Mouse (Mus musculus) liver, embryonic 12.5 days (tissue): ENCODE results near the gene Chst11. TPM values are rescaled to one million over a fixed set of nuclear protein-coding genes. Genes with fewer than 3 reads are reported as not detected.
"Not testable (repeated sequence)": the region's sequence is repeated elsewhere in the genome, so short reads cannot be mapped to it uniquely, and the experiment has no call there.

Experiments used
- ATAC-seq: fragments of 200-750 bp; cut with Nextera tagmentation; 2 replicates; pipeline ENCODE4 v1.8.0; 2017; ENCODE audit warnings: moderate number of reproducible peaks, mild to moderate bottlenecking, moderate library complexity
- H3K27ac ChIP-seq: fragments of 300-500 bp; sonication (generic); 2 replicates; pipeline ENCODE4 v1.5.1; 2016; ENCODE audit warnings: mild to moderate bottlenecking
- H3K27me3 ChIP-seq: fragments of 300-500 bp; sonication (generic); replicated peaks from 2 replicates; pipeline ENCODE4 v1.6.1; 2016; ENCODE audit warnings: mild to moderate bottlenecking, moderate library complexity
- H3K36me3 ChIP-seq: fragments of 300-500 bp; sonication (generic); 2 replicates; pipeline ENCODE4 v1.6.1; 2016; ENCODE audit warnings: mild to moderate bottlenecking, moderate library complexity
- H3K4me1 ChIP-seq: fragments of 300-500 bp; sonication (generic); 2 replicates; pipeline ENCODE4 v1.6.1; 2016
- H3K4me2 ChIP-seq: fragments of 300-500 bp; sonication (generic); 2 replicates; pipeline ENCODE4 v1.6.1; 2016; ENCODE audit warnings: mild to moderate bottlenecking, moderate library complexity
- H3K4me3 ChIP-seq: fragments of 300-500 bp; sonication (generic); 2 replicates; pipeline ENCODE4 v1.5.1; 2016; ENCODE audit warnings: mild to moderate bottlenecking, moderate library complexity
- H3K9ac ChIP-seq: fragments of 300-500 bp; sonication (generic); 2 replicates; pipeline ENCODE4 v1.6.1; 2016; ENCODE audit warnings: mild to moderate bottlenecking, moderate library complexity
- H3K9me3 ChIP-seq: fragments of 300-500 bp; sonication (generic); replicated peaks from 2 replicates; pipeline ENCODE4 v1.6.1; 2016; ENCODE audit warnings: mild to moderate bottlenecking, moderate library complexity
- WGBS: fragments of 180-500 bp; shearing (Covaris S2); methylation state at CpG from one replicate; pipeline ENCODE4 v1.1.7; 2016; ENCODE audit not compliant: insufficient replicate concordance; 5-methylcytosine and 5-hydroxymethylcytosine counted together
- polyA plus RNA-seq: library from polyadenylated mRNA; unstranded; fragments of >200 nt; fragmentation: Nextera tagmentation; extraction: Ambion mirVana; gene quantifications from 2 replicates; pipeline ENCODE4 v1.2.1, GENCODE M21; 2016

Chst11 gene
- polyA plus RNA-seq, 1 experiment from 2014 or later = 1.9 TPM

DNA sequence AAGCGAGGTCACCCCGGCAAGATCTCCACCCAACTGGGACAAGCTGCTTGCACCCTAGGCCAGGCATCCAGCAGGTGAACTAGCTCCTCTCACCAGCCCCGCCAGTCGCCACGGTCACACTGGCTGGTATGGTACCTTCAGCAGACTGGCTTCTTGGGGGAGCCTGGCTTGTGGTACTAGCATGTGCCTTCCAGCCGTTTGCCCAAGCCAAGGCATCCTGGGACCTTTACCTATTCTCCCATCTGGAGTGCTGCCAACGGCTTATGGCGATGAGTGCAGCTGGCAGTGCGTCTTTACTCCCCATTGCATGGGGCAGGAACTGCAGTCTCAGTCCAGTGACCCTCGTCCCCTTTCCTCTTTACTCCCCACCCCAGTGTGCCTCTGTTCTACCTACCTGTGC, 133.7 kb downstream of the Chst11 start:
- Histone ChIP-seq H3K27me3 (no peaks in the 10 kb centered on the region), H3K27ac (no peak overlapping the region), H3K9ac (no peak overlapping the region), H3K4me3 (no peak overlapping the region), H3K9me3 (no peaks in the 10 kb centered on the region), H3K36me3 (no peaks in the 10 kb centered on the region), H3K4me1 (peaks cover 36% of the 10 kb centered on the region), H3K4me2 (no peak overlapping the region)
- WGBS = 80% methylated on average over 10 of the region's 10 CpGs
- ATAC-seq = no peak

DNA sequence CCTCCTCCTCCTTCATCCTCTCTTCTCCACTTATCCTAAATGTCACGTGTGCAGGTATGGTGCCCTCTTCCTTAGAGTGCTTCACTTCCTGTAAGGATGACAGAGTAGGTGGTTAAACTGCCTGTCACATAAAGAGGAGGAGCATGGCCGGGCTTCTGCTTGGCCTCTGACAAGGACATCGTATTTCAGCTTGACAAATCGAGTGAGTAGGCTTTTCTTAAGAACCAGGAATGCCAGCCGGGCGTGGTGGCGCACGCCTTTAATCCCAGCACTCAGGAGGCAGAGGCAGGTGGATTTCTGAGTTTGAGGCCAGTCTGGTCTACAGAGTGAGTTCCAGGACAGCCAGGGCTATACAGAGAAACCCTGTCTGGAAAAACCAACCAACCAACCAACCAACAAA, 134.2 kb downstream of the Chst11 start:
- not testable (repeated sequence) for ATAC-seq, H3K27me3 ChIP-seq, H3K4me3 ChIP-seq, H3K36me3 ChIP-seq, H3K4me2 ChIP-seq, H3K9ac ChIP-seq, H3K9me3 ChIP-seq, H3K27ac ChIP-seq
- H3K4me1 ChIP-seq = peaks cover 36% of the 10 kb centered on the region
- 73% methylated on average over 8 of the region's 8 CpGs for WGBS

DNA sequence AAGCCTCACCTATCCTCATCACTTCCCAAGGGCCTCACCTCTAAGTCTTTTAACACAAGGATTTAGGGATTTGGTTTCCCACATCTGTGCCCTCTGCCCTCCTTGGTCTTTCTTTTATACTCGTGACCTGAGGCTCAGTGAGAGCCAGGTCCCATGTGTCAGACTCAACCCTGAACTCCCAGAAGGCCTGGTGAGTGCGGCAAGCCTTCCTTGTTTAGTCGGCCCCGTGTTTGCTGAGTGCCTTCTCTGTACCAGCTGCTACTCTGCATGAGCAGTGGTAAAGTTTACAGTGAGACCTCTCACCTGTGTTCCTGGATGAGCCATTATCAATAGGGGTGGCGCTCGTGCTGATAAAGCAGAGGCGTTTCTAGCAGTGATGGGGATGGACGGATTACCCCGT, 134.6 kb downstream of the Chst11 start:
- no peaks in the 10 kb centered on the region for H3K36me3 ChIP-seq

DNA sequence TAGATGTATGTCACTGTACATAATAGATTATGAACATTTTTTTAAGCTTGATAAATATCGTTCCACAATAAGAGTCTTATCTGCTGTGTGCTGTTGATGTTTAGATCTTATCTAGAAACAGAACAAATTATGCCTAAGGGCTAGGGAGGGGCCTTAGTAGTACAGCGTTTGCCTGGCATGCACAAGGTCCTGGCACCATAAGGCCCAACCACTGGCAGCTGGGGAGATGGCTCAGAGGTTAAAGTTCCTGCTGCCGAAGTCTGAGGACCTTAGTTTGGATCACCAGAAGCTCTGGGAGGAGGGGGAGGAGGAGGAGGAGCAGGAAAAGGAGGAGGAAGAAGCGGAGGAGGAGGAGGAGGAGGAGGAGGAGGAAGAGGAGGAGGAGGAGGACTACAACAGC, 135.6 kb downstream of the Chst11 start:
- H3K27ac ChIP-seq = no peak overlapping the region
- H3K4me3 ChIP-seq = no peak overlapping the region
- 68% methylated on average over 3 of the region's 4 CpGs for WGBS
- no peaks in the 10 kb centered on the region for H3K36me3 ChIP-seq
- no peak for ATAC-seq
- H3K4me2 ChIP-seq = no peak overlapping the region
- no peaks in the 10 kb centered on the region for H3K27me3 ChIP-seq
- peaks cover 29% of the 10 kb centered on the region for H3K4me1 ChIP-seq
- H3K9ac ChIP-seq = no peak overlapping the region
- H3K9me3 ChIP-seq = no peaks in the 10 kb centered on the region

More for the DNA sequence above, 134.6 kb downstream of the Chst11 start:
- no peak for ATAC-seq
- Histone ChIP-seq H3K9me3 (no peaks in the 10 kb centered on the region), H3K27me3 (no peaks in the 10 kb centered on the region), H3K4me1 (peaks cover 36% of the 10 kb centered on the region), H3K4me3 (no peak overlapping the region), H3K27ac (no peak overlapping the region), H3K4me2 (no peak overlapping the region), H3K9ac (no peak overlapping the region)
- 68% methylated on average over 9 of the region's 9 CpGs for WGBS

DNA sequence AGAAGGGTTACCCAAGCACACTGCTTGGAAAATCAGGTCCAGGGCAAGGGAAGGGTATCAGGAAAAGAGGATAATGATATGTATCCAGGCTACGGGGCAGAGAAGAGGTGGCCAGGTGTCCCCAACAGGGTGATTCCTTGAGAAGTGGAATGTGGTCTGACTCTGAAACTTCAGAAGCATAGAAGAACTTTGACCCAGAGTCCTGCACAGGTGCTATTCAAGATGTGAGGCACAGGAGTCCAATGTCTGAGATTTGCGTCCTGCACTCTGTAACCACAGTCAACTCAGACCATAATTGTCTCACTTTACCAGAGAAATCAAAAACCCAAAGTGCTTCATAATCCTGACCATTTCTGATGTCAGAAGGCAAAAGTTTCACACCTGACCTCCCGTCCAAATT, 139.3 kb downstream of the Chst11 start:
- no peak for ATAC-seq
- no peaks in the 10 kb centered on the region for H3K27me3 ChIP-seq
- H3K4me2 ChIP-seq = no peak overlapping the region
- no peak overlapping the region for H3K4me3 ChIP-seq
- no peaks in the 10 kb centered on the region for H3K9me3 ChIP-seq
- no peak overlapping the region for H3K27ac ChIP-seq
- H3K4me1 ChIP-seq = peaks cover 6% of the 10 kb centered on the region
- H3K36me3 ChIP-seq = no peaks in the 10 kb centered on the region
- no peak overlapping the region for H3K9ac ChIP-seq
- WGBS = 87% methylated on average over 3 of the region's 3 CpGs

DNA sequence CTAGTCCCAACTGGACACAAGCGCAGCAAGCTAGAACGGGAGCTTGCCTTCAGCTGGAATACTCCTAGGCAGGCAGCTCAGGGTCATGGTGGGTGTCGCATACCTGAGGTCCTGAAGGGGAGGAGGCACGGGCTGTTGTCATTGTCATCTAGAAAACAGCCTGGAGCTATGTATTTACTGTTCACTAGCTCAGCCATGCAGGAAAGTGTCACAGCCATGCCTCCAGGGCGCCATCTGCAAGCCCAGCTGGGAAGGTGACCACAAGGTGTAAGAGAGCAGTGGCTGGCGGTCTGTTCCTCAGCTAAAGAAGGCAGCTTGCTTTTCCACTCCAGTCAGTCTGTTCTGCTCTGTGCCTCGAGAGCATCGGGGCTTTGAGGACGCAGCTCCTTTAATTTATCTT, 141.1 kb downstream of the Chst11 start:
- Histone ChIP-seq H3K36me3 (no peaks in the 10 kb centered on the region), H3K9me3 (no peaks in the 10 kb centered on the region), H3K4me1 (no peaks in the 10 kb centered on the region; the same call in 1 of the 2 replicates), H3K9ac (no peak overlapping the region), H3K27me3 (no peaks in the 10 kb centered on the region), H3K4me2 (no peak overlapping the region), H3K4me3 (no peak overlapping the region), H3K27ac (no peak overlapping the region)
- WGBS = 64% methylated on average over 9 of the region's 9 CpGs
- no peak for ATAC-seq

DNA sequence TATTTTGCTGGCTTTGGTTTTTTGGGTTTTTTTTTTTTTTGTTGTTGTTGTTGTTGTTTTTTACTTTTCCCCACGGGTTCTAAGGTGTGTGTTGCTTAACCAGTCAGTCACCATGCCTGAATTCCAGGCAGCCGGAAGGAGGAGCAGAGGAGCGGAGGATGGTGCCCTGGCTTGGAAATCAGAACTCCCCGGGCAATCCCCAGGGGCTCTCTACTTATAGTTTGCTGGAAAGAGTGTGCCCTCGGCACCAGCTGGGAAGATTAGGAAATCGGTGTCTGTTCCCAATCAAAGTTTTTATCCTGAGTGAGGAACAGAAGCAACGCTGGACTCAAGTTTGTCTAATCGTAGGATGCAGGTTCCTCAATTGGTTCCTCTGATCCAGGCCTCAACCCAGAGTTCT, 143.1 kb downstream of the Chst11 start:
- Histone ChIP-seq H3K9ac (no peak overlapping the region), H3K9me3 (no peaks in the 10 kb centered on the region), H3K36me3 (no peaks in the 10 kb centered on the region), H3K27ac (no peak overlapping the region), H3K4me3 (no peak overlapping the region), H3K4me2 (no peak overlapping the region), H3K27me3 (no peaks in the 10 kb centered on the region), H3K4me1 (no peaks in the 10 kb centered on the region; the same call in 1 of the 2 replicates)
- no peak for ATAC-seq
- 69% methylated on average over 8 of the region's 8 CpGs for WGBS

DNA sequence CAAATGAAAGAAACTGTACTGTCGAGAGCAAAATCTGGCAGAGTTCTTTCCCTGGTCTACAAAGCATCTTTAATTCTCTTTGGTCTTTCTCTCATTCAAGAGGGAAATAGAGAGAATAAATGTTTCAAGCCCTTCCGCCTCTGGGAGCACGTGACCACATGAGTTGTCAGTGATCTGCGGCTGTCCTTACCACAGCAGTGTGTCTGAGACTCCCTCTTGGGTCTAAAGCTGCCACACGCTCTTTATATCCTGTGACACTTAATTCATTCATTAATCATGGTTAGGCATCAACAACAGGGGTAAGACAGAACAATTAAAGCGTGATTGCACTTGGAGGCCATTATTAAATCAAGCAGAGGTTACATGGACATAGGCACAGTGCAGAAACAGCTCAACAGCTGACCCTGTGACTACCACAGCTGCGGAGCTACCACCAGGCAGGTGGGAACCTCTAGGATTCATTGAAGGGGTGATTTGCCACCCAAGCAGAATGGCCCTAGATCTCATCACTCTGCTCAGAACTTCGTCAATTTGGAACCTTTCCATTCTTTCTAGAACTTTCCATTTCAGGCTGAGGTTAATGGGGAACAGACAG, 144.4 kb downstream of the Chst11 start:
- Histone ChIP-seq H3K27ac (no peak overlapping the region), H3K9me3 (no peaks in the 10 kb centered on the region), H3K27me3 (no peaks in the 10 kb centered on the region), H3K9ac (no peak overlapping the region), H3K4me3 (no peak overlapping the region), H3K4me1 (no peaks in the 10 kb centered on the region; the same call in 1 of the 2 replicates), H3K4me2 (no peak overlapping the region), H3K36me3 (no peaks in the 10 kb centered on the region)
- WGBS = 75% methylated on average over 8 of the region's 8 CpGs
- ATAC-seq = no peak

DNA sequence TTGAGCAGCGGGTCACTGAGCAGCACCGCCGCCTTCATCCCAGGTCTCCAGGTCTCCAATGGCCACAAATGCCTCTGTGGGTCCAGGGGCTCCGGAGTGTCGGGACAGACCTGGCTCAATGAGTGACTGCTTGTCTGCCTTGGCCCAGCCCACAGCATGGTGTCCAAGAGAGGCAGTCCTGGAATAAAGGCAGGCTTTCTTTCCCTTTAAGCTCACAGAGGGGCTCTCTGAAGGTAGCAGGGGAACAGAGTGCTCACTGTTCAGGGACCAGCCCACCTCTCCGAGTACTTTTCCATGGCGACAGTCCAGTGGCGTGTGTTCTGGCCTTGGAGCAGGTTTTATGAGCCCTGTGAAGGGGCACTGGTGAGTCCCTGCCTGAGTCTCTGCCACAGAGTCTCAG, 145.3 kb downstream of the Chst11 start:
- Histone ChIP-seq H3K9ac (no peak overlapping the region), H3K27me3 (no peaks in the 10 kb centered on the region), H3K27ac (no peak overlapping the region), H3K9me3 (no peaks in the 10 kb centered on the region), H3K4me3 (no peak overlapping the region), H3K4me2 (no peak overlapping the region), H3K4me1 (no peaks in the 10 kb centered on the region; the same call in 1 of the 2 replicates), H3K36me3 (no peaks in the 10 kb centered on the region)
- ATAC-seq = no peak
- WGBS = 84% methylated on average over 8 of the region's 8 CpGs

DNA sequence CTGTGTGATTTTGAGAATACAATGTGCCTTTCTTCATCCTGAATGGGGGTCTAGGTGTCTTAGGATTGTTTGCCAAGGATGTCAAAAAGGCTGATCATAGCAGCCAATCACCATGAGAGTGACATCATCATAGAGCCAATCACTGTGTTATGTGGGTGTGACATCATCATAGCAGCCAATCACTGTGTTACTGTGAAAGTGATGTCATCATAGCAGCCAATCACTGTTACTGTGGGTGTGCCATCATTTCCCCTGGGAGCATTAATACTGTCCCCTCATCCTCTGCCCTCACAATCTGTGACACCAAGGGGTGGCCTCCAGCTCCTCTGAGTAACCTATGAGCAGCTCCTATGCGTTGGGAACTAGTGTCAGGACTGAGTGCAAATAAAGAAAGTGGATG, 146.6 kb downstream of the Chst11 start:
- WGBS = 65% methylated on average over 1 of the region's 1 CpGs
- Histone ChIP-seq H3K9ac (no peak overlapping the region), H3K4me1 (0 out of 2 replicates have a peak, but pooled peaks cover 4% of the 10 kb centered on the region), H3K4me2 (no peak overlapping the region), H3K9me3 (no peaks in the 10 kb centered on the region), H3K27ac (no peak overlapping the region), H3K4me3 (no peak overlapping the region), H3K27me3 (no peaks in the 10 kb centered on the region), H3K36me3 (no peaks in the 10 kb centered on the region)
- ATAC-seq = peak; percentile 54; the same call in 1 of the 2 replicates

DNA sequence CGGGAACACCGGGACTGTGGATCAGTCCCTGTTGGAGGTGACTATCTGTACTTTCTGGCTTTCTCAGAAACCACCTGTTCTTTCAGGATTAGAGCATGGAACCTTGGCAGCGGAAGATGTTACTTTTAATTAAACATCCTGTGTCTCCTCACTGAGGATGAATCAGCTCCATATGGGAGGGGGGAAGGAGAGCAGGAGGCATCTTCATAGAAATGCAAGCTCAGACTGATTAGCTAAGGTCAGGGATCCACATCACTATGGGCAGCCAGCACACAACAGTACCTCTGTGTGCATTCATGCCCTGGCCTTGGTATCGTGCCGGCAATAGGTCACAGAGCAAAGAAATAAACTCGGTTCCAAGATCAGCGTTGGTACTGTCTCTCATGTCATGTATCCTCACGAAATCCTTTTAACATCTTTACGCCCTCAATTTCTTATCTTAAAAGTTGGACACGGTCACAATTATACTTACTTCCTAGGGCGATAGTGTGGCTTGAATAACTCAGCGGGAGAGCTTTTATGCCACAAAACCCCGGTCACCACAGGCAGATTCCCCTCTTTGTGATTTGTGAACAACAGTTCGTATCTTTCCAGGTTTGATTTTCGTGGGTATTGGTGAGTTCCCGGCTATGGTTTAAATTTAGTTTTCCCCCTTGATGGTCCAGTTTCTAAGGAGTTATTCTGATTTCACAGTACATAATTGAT, 148.7 kb downstream of the Chst11 start:
- no peaks in the 10 kb centered on the region for H3K36me3 ChIP-seq
- no peak overlapping the region for H3K4me2 ChIP-seq
- H3K27me3 ChIP-seq = no peaks in the 10 kb centered on the region
- H3K4me1 ChIP-seq = peaks cover 8% of the 10 kb centered on the region; the same call in 1 of the 2 replicates
- no peak for ATAC-seq
- no peak overlapping the region for H3K4me3 ChIP-seq
- H3K9ac ChIP-seq = no peak overlapping the region
- WGBS = 65% methylated on average over 16 of the region's 16 CpGs
- no peak overlapping the region for H3K27ac ChIP-seq
- no peaks in the 10 kb centered on the region for H3K9me3 ChIP-seq

DNA sequence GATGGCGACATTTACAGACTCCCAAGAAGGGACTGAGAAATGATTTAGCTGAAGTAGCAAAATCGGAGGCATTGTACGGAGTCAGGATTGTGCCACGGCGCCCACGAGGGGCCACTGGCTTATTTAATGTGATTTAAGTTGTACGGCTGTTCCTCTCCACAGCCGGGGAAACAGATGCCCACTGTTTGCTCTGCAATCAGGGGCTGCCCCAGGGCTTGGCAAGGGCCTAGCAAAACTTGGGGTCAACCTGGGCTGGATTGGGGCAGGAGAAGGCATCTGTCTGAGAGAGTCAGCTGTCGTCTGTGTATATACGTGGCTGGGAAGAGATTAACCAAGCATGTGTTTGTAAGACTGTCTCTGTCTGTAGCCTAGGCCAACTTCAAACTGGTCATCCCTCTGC, 149.6 kb downstream of the Chst11 start:
- no peak for ATAC-seq
- 68% methylated on average over 10 of the region's 10 CpGs for WGBS
- Histone ChIP-seq H3K27me3 (no peaks in the 10 kb centered on the region), H3K9ac (no peak overlapping the region), H3K4me2 (no peak overlapping the region), H3K4me1 (peaks cover 8% of the 10 kb centered on the region; the same call in 1 of the 2 replicates), H3K4me3 (no peak overlapping the region), H3K27ac (no peak overlapping the region), H3K36me3 (no peaks in the 10 kb centered on the region), H3K9me3 (no peaks in the 10 kb centered on the region)
